Mouse (Mus musculus) activated CD4-positive, CD25-positive, alpha-beta regulatory T cell (primary cell): Measurements from ENCODE around the gene Hmgn1. TPM values are rescaled to one million over a fixed set of nuclear protein-coding genes. Genes with fewer than 3 reads are reported as not detected.

Source experiments
- polyA plus RNA-seq, 2 experiments: library from polyadenylated mRNA; unstranded; fragments of 100-300 nt; shearing (Covaris generic); gene quantifications; one replicate each; pipeline ENCODE4 v1.2.1; 2017

The Hmgn1 gene
- 100 to 1,000 TPM in 1 of 2 experiments, 10 to 100 TPM in 1; 84.8 to 171 TPM for polyA plus RNA-seq

DNA sequence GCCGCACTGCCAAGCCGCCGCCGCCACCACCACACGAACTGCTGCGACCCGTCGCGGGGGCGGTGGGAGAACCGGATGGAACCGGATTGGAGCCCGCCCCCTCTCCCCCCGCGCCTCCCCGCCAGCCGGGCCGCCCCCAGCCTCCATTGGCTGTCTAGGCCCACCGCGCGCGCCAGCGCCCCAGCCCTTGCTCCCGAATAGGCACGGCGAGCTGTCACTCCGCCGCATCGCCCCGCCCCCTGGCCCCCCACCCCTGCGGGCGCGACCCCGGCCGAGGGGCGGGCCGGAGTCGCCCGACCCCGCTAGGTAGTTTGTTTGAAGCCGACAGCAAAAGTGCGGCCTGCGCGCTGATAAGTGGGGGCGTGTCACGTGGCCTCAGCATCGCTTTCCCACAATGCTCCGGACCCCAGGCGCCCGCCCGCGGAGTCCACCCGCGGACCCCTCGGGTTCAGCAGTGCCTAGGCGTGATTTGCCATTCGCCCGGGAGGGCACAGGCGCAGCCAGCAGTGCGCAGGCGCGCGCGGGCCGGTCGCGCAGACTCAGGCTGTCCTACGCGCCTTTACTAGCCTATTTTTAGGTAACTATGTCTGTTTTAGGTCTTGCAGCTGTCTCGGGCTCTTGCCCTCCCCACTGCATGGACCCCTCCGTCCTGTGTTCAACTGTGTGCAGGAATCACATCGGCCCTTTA lies at the start of gene Hmgn1:
Gene Hmgn1, minus strand, starts transcription at position 73 of the 688 bp plus-strand sequence.

DNA sequence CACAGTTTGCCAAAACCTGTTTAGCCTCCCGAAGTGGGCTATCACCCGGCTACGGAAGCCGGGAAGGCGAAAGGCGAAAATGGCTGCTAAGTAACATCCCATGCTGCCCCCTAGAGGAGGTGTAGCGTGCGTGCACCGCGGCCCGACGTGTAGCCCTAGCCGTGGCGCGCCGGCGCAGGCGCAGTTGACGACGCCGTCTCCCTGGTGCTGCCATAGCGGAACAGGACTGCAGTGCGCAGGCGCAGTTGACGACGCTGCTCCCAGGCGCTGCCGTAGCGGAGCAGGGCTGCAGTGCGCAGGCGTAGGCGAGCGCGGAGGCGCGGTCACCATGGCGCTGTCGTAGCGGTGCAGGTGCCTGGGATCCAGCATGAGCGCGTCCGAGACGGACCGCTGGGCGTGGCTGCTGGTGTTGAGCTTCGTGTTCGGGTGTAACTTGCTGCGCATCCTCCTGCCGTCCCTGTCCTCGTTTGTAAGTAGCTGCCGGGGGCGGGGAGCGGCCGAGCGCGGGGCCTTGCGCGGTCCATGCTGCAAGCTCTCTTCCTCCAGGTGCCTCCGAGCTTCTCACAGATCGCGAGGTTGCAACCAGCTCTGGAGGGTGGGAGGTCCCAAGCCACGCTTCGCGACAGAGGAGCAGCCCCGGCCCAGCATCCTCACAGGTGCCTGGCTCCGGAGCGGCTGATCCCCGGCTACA lies 17.7 kb upstream of the Hmgn1 start, which contains the start of gene Wrb:
Gene Wrb, plus strand, starts transcription at position 298 of the 691 bp plus-strand sequence.

DNA sequence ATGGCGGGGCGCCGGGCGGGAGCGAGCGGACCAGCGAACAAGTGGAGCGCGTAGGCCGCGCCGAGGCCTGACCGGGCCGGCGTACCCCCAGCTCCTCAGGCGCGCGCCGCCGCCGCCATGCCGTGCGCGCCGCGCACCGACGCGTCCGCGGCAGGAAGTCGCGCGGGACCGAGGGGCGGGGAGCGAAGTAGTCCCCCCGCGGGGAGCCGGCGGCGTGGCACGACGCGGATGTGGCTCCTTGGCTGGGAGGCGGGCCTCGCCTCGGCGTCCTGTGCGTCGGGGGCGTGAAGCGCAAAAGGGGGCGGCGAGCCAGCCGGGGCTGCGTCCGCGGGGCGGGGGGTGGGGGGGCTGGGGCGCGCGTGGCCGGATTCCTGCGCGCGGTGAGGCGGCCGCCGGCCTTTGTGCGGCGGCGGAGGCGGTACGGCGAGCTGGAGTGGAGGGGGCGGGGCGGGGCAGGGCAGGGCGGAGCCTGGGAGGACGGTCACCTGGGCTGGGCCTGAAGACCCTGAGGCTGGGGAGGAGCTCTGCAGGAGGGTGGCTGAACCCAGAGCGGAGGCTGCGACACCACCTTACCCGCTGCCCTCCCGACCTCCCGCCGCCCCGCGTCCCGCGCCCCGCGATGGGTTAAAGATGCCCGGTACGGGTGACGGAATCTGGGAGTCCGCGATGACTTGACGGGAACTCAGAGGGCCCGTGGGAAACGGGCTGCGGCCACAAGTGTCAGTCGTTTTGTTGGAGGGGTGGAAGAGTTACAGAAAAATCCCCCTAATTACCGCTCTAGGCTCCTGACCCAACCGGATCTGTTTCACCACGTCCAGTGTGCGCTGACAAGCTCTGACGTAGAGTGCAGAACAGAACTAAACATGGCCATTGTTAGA lies 45.0 kb downstream of the Hmgn1 start, which contains the start of gene Brwd1:
Gene Brwd1, minus strand, starts transcription at position 226 of the 878 bp plus-strand sequence.

Other genes with a start within 250 kb of the Hmgn1 start
- 10 to 100 TPM; 51.2 to 64.7 TPM for gene Psmg1, start 136.8 kb downstream of the Hmgn1 start, polyA plus RNA-seq
- 10 to 100 TPM; 50.4 to 64.0 TPM for gene Brwd1, start 45.2 kb downstream of the Hmgn1 start, polyA plus RNA-seq
- gene Wrb, start 17.7 kb upstream of the Hmgn1 start, polyA plus RNA-seq: 1 to 10 TPM; 4.9 to 7.8 TPM
- gene Lca5l, start 64.5 kb upstream of the Hmgn1 start, polyA plus RNA-seq: under 1 TPM; 0.11 to 0.48 TPM
- gene Sh3bgr, start 72.7 kb upstream of the Hmgn1 start, polyA plus RNA-seq: under 1 TPM in 1 of 2 experiments, not detected in 1; 0.17 TPM
- gene B3galt5, start 108.1 kb upstream of the Hmgn1 start, polyA plus RNA-seq: under 1 TPM; 0.12 to 0.86 TPM